Mouse (Mus musculus) erythroblast, embryonic 14.5 days (primary cell): ENCODE measurements at regions not wholly inside any gene's neighbourhood (a gene's known extent, or its start where the extent isn't known, plus 50 kb on each side); places are given as distances from the start of the nearest gene placed in this dataset.

Source experiments
- GATA1 ChIP-seq: IDR thresholded peaks from 2 replicates; pipeline ENCODE4 v1.6.1; 2012; ENCODE audit warnings: low read length, inconsistent platforms, mixed read lengths
- TAL1 ChIP-seq: IDR thresholded peaks from 3 replicates; pipeline ENCODE4 v1.6.1; 2012; ENCODE audit warnings: low read length, inconsistent platforms, mixed read lengths

DNA sequence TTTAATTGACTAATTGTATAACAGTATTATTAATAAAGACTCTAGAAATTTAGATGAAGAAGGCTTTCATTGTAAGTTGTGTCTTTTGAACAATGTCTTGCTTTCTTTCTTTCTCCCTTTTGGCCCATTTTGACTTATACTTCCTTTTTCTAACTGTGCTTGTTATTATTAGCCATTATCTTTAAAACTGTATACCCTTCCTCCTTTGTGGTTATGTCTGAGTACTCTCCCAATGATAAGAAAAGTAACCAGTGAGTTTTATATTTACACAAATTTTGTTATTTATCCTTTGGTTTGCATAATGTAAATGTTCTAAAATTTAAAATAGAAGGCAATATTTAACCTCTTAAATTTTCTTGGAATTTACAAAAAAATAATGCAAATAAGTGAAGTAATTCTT, 564.6 kb upstream of the Cdh9 start:
- TF ChIP-seq TAL1 (no peak), GATA1 (no peak)
